Mouse (Mus musculus): Measurements from ENCODE around the gene Atp8a1. TPM values are rescaled to one million over a fixed set of nuclear protein-coding genes. Genes with fewer than 3 reads are reported as not detected.
A peak's percentile ranks its signal among the peaks of the same experiment; 100 is the strongest.

Gene Atp8a1
- polyA plus RNA-seq, 2 experiments = 6.9 to 7.1 TPM

GRCm38 (mm10) chr5:67643537-67644255 is 203.5 kb downstream of the Atp8a1 start:
- Histone ChIP-seq H3K4me3 (replicated peaks; ENCODE audit: low read length) (no peak overlapping the region), H3K9ac (ENCODE audit: low read depth, low read length, severe bottlenecking) (no peak overlapping the region), H3K27me3 (ENCODE audit: control insufficient read depth, insufficient read depth, low read length) (peaks cover 27% of the 10 kb centered on the region), H3K27ac (replicated peaks; ENCODE audit: low read depth, low read length) (no peak overlapping the region), H3K4me2 (replicated peaks; ENCODE audit: low read depth, low read length, severe bottlenecking) (no peak overlapping the region), H3K36me3 (ENCODE audit: control insufficient read depth, insufficient read depth, low read length) (no peaks in the 10 kb centered on the region), H3K9me3 (ENCODE audit: control insufficient read depth, low read length) (no peaks in the 10 kb centered on the region), H3K4me1 (ENCODE audit: control insufficient read depth, insufficient read depth, low read length) (peaks cover 37% of the 10 kb centered on the region)
- DNase-seq (ENCODE audit: low spot score) (no peak), ATAC-seq (ENCODE audit: low FRiP score, low read depth) (no peak)
- TF ChIP-seq POLR2A (IDR thresholded peaks at IDR 0.05; ENCODE audit: borderline replicate concordance, extremely low read depth, insufficient read depth, insufficient read length) = no peak
- WGBS = 93% methylated on average over 5 of the region's 5 CpGs

DNA sequence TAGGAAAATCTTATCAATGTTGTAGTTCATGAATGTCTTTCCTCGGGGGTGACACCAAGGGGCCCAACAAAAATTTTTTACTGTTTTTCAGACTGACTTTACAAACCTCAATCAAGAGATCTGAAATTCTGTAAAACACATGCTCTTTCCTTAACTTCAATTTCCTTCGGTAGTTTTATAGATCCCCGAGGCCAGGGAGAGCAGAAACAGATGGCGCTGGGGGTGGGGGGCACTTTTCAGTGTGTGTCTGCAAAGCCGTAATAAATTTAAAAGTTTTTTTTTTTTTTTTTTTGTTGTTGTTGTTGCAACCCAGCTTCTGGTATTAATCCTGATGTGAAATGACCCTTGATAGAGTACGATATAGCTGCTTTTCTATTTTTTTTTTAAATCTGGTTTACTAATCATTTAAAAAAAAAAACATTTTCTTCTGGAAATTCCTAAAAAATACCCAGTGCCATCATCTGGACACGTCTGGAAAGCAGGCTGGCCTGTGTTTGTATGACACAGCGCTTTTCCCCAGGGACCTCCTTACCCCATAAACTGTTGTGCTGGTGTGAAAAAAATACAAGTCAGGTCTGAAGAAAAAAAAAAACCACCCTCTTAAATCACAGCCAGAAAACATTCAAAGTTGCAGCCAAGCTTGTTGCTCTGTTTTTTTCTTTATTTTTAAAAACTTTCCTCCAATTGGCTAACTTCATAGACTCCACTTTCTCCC is 205.7 kb downstream of the Atp8a1 start:
- Histone ChIP-seq H3K9me3 (ENCODE audit: control insufficient read depth, low read length) (no peaks in the 10 kb centered on the region), H3K36me3 (ENCODE audit: control insufficient read depth, insufficient read depth, low read length) (no peaks in the 10 kb centered on the region), H3K4me2 (replicated peaks; ENCODE audit: low read depth, low read length, severe bottlenecking) (no peak overlapping the region), H3K4me3 (replicated peaks; ENCODE audit: low read length) (no peak overlapping the region), H3K9ac (ENCODE audit: low read depth, low read length, severe bottlenecking) (no peak overlapping the region), H3K27me3 (ENCODE audit: control insufficient read depth, insufficient read depth, low read length) (peaks cover 28% of the 10 kb centered on the region), H3K4me1 (ENCODE audit: control insufficient read depth, insufficient read depth, low read length) (peaks cover 38% of the 10 kb centered on the region), H3K27ac (replicated peaks; ENCODE audit: low read depth, low read length) (no peak overlapping the region)
- ATAC-seq (ENCODE audit: low FRiP score, low read depth) = no peak
- no peak for TF ChIP-seq POLR2A (IDR thresholded peaks at IDR 0.05; ENCODE audit: borderline replicate concordance, extremely low read depth, insufficient read depth, insufficient read length)
- peak; percentile 40 for DNase-seq (ENCODE audit: low spot score)
- WGBS = 4% methylated on average over 8 of the region's 8 CpGs

DNA sequence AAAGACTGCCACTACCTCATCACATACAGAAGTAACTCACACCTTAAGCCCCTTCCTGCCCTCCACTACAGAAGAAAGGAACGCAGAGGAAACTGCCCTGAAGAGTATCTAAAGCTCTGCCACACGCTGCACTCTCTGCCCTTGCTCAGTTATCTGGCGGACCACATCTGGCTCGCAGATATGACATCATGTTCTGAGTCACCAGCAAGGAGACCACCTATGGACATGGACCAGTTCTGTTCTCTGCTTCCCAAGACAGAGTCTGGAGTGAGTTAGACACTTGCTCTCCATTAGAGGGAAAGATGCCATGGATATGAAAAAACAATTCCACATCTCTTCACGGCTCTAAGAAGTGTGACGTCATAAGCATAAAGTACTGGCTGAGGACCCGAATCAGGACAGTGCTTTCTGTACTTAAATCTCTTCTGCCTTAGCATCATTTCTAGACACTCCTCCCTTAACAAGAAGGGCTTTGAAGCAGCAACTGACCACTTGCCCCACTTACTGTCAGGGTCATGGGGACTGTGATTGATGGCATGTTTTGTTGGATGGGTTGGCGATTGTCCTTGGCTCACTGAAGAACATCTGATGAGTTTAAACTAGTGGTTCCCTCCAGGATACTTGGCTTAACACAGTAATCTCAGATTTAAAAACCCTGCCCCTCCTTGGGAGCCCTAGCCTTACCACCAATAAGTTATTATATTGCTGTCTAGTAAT is 206.5 kb downstream of the Atp8a1 start:
- no peak overlapping the region for H3K9ac ChIP-seq (ENCODE audit: low read depth, low read length, severe bottlenecking)
- H3K9me3 ChIP-seq (ENCODE audit: control insufficient read depth, low read length) = no peaks in the 10 kb centered on the region
- DNase-seq (ENCODE audit: low spot score) (no peak), ATAC-seq (ENCODE audit: low FRiP score, low read depth) (0 out of 2 replicates have a peak, but pooled peaks have one; percentile 28)
- no peak overlapping the region for H3K4me3 ChIP-seq (replicated peaks; ENCODE audit: low read length)
- H3K4me1 ChIP-seq (ENCODE audit: control insufficient read depth, insufficient read depth, low read length) = peaks cover 30% of the 10 kb centered on the region
- H3K4me2 ChIP-seq (replicated peaks; ENCODE audit: low read depth, low read length, severe bottlenecking) = no peak overlapping the region; the same call in 1 of the 2 replicates
- no peaks in the 10 kb centered on the region for H3K36me3 ChIP-seq (ENCODE audit: control insufficient read depth, insufficient read depth, low read length)
- H3K27me3 ChIP-seq (ENCODE audit: control insufficient read depth, insufficient read depth, low read length) = peaks cover 30% of the 10 kb centered on the region
- WGBS = 19% methylated on average over 8 of the region's 8 CpGs
- no peak overlapping the region for H3K27ac ChIP-seq (replicated peaks; ENCODE audit: low read depth, low read length)
- no peak for TF ChIP-seq POLR2A (IDR thresholded peaks at IDR 0.05; ENCODE audit: borderline replicate concordance, extremely low read depth, insufficient read depth, insufficient read length)

- H3K4me3 ChIP-seq (replicated peaks; ENCODE audit: low read length) = no peak overlapping the region
- 54% methylated on average over 3 of the region's 3 CpGs for WGBS
- no peaks in the 10 kb centered on the region for H3K36me3 ChIP-seq (ENCODE audit: control insufficient read depth, insufficient read depth, low read length)
- ATAC-seq (ENCODE audit: low FRiP score, low read depth) = no peak
- peaks cover 18% of the 10 kb centered on the region for H3K27me3 ChIP-seq (ENCODE audit: control insufficient read depth, insufficient read depth, low read length)
- no peak overlapping the region for H3K4me2 ChIP-seq (replicated peaks; ENCODE audit: low read depth, low read length, severe bottlenecking)
- no peak for TF ChIP-seq POLR2A (IDR thresholded peaks at IDR 0.05; ENCODE audit: borderline replicate concordance, extremely low read depth, insufficient read depth, insufficient read length)
- H3K9ac ChIP-seq (ENCODE audit: low read depth, low read length, severe bottlenecking) = no peak overlapping the region
- H3K4me1 ChIP-seq (ENCODE audit: control insufficient read depth, insufficient read depth, low read length) = peaks cover 9% of the 10 kb centered on the region; the same call in 1 of the 2 replicates
- no peak for DNase-seq (ENCODE audit: low spot score)
- no peaks in the 10 kb centered on the region for H3K9me3 ChIP-seq (ENCODE audit: control insufficient read depth, low read length)
- no peak overlapping the region for H3K27ac ChIP-seq (replicated peaks; ENCODE audit: low read depth, low read length)
These were observed 212.9 kb downstream of the Atp8a1 start for GRCm38 (mm10) chr5:67634339-67634738.

DNA sequence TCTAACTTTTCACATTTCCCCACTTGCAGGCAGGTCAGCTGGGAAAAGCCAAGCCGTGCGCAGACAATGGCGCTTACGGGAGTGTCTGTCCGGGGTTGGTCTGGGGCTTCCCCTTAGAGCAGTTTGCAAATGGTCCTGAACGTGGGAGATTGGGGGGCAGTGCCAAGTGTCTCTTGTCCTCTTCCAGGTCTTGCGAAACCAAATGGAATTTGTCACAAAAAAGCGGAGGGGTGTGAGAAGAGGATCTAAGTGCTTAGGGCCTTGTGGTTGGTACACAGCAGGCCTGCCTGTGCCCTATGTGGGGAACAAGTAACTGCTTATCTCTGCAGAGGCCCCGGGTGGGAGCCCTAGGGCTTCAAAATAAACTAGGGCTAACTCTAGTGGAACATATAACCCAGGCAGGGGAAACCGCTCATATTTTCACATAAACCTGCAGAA is 213.4 kb downstream of the Atp8a1 start:
- no peaks in the 10 kb centered on the region for H3K36me3 ChIP-seq (ENCODE audit: control insufficient read depth, insufficient read depth, low read length)
- no peak overlapping the region for H3K4me2 ChIP-seq (replicated peaks; ENCODE audit: low read depth, low read length, severe bottlenecking)
- no peak for TF ChIP-seq POLR2A (IDR thresholded peaks at IDR 0.05; ENCODE audit: borderline replicate concordance, extremely low read depth, insufficient read depth, insufficient read length)
- H3K27ac ChIP-seq (replicated peaks; ENCODE audit: low read depth, low read length) = no peak overlapping the region
- WGBS = 35% methylated on average over 10 of the region's 10 CpGs
- peaks cover 9% of the 10 kb centered on the region; the same call in 1 of the 2 replicates for H3K4me1 ChIP-seq (ENCODE audit: control insufficient read depth, insufficient read depth, low read length)
- DNase-seq (ENCODE audit: low spot score) = no peak
- H3K4me3 ChIP-seq (replicated peaks; ENCODE audit: low read length) = no peak overlapping the region
- H3K27me3 ChIP-seq (ENCODE audit: control insufficient read depth, insufficient read depth, low read length) = peaks cover 15% of the 10 kb centered on the region
- H3K9me3 ChIP-seq (ENCODE audit: control insufficient read depth, low read length) = no peaks in the 10 kb centered on the region
- H3K9ac ChIP-seq (ENCODE audit: low read depth, low read length, severe bottlenecking) = no peak overlapping the region
- no peak for ATAC-seq (ENCODE audit: low FRiP score, low read depth)

Data from limb, embryonic 14.5 days (tissue).